Mouse (Mus musculus) limb, embryonic 10.5 days (tissue): ENCODE data around the gene Tmem263. TPM values are rescaled to one million over a fixed set of nuclear protein-coding genes. Genes with fewer than 3 reads are reported as not detected.

Experiments
- DNase-seq: peaks from one replicate; pipeline ENCODE4 v3.0.0-alpha.2; 2017; ENCODE audit warnings: low spot score
- H3K27ac ChIP-seq: fragments of 300-500 bp; sonication (generic); 2 replicates; pipeline ENCODE4 v1.5.1; 2016; ENCODE audit warnings: mild to moderate bottlenecking
- H3K27me3 ChIP-seq: fragments of 300-500 bp; sonication (generic); 2 replicates; pipeline ENCODE4 v1.6.1; 2016; ENCODE audit warnings: low read depth, mild to moderate bottlenecking; ENCODE audit not compliant: poor library complexity, severe bottlenecking
- H3K36me3 ChIP-seq: fragments of 300-500 bp; sonication (generic); 2 replicates; pipeline ENCODE4 v1.6.1; 2016; ENCODE audit warnings: mild to moderate bottlenecking, moderate library complexity
- H3K4me1 ChIP-seq: fragments of 300-500 bp; sonication (generic); 2 replicates; pipeline ENCODE4 v1.6.1; 2016
- H3K4me3 ChIP-seq: fragments of 300-500 bp; sonication (generic); 2 replicates; pipeline ENCODE4 v1.5.1; 2016; ENCODE audit warnings: mild to moderate bottlenecking, moderate library complexity
- H3K9me3 ChIP-seq: fragments of 300-500 bp; sonication (generic); replicated peaks from 2 replicates; pipeline ENCODE4 v1.6.1; 2016; ENCODE audit warnings: mild to moderate bottlenecking
- WGBS: fragments of 180-500 bp; shearing (Covaris S2); methylation state at CpG from one replicate; pipeline ENCODE4 v1.1.7; 2016; 5-methylcytosine and 5-hydroxymethylcytosine counted together
- polyA plus RNA-seq: library from polyadenylated mRNA; unstranded; fragments of >200 nt; fragmentation: Nextera tagmentation; extraction: Ambion mirVana; gene quantifications from 2 replicates; pipeline ENCODE4 v1.2.1, GENCODE M21; 2016

The Tmem263 gene
- 46.0 and 75.8 TPM in 2 replicates for polyA plus RNA-seq

- Histone ChIP-seq H3K9me3 (no peaks in the 10 kb centered on the region), H3K27me3 (no peaks in the 10 kb centered on the region), H3K4me3 (peak within 1 kb of the TSS; percentile 99), H3K4me1 (peaks cover 16% of the 10 kb centered on the region), H3K36me3 (no peaks in the 10 kb centered on the region), H3K27ac (peak within 1 kb of the TSS; percentile 96)
- WGBS, result 1% methylated on average over 95 of the region's 96 CpGs
- DNase-seq, result peak; percentile 97
Observed at GRCm38 (mm10) chr10:85102247-85103084, at the start of gene Tmem263, which contains the start of gene Fhl4. Gene Tmem263 (plus strand): TSS chr10:85102627. Gene Fhl4 (minus strand): TSS chr10:85102495.

GRCm38 (mm10) chr10:85054876-85055275, 47.6 kb upstream of the Tmem263 start:
- Histone ChIP-seq H3K27me3 (no peaks in the 10 kb centered on the region), H3K36me3 (no peaks in the 10 kb centered on the region), H3K27ac (no peak overlapping the region), H3K4me3 (no peak overlapping the region), H3K4me1 (no peaks in the 10 kb centered on the region), H3K9me3 (no peaks in the 10 kb centered on the region)
- no peak for DNase-seq
- WGBS, result 89% methylated on average over 2 of the region's 2 CpGs

GRCm38 (mm10) chr10:85071605-85072152, 30.7 kb upstream of the Tmem263 start:
- DNase-seq, result no peak
- no peaks in the 10 kb centered on the region for H3K36me3 ChIP-seq
- whole genome bisulfite sequencing, result 61% methylated on average over 4 of the region's 4 CpGs

GRCm38 (mm10) chr10:85101841-85102240, 586 bp upstream of the Tmem263 start:
- H3K27ac ChIP-seq, result peak overlapping the region; percentile 96
- no peaks in the 10 kb centered on the region for H3K9me3 ChIP-seq
- no peaks in the 10 kb centered on the region for H3K27me3 ChIP-seq
- peak overlapping the region; percentile 99 for H3K4me3 ChIP-seq
- DNase-seq, result no peak
- peaks cover 16% of the 10 kb centered on the region for H3K4me1 ChIP-seq
- 1% methylated on average over 10 of the region's 10 CpGs for WGBS
- H3K36me3 ChIP-seq, result no peaks in the 10 kb centered on the region

More at GRCm38 (mm10) chr10:85071605-85072152, 30.7 kb upstream of the Tmem263 start:
- no peaks in the 10 kb centered on the region for H3K27me3 ChIP-seq
- H3K4me3 ChIP-seq, result no peak overlapping the region
- no peaks in the 10 kb centered on the region for H3K4me1 ChIP-seq
- H3K9me3 ChIP-seq, result no peaks in the 10 kb centered on the region
- H3K27ac ChIP-seq, result no peak overlapping the region

- Histone ChIP-seq H3K27ac (peak overlapping the region; percentile 96), H3K36me3 (no peaks in the 10 kb centered on the region), H3K27me3 (no peaks in the 10 kb centered on the region), H3K4me3 (peak overlapping the region; percentile 99), H3K4me1 (peaks cover 16% of the 10 kb centered on the region), H3K9me3 (no peaks in the 10 kb centered on the region)
- peak; percentile 70 for DNase-seq
- WGBS, result under 1% methylated on average over 34 of the region's 34 CpGs
Observed at GRCm38 (mm10) chr10:85103085-85103885, 858 bp downstream of the Tmem263 start.

GRCm38 (mm10) chr10:85114409-85114808, 12.0 kb downstream of the Tmem263 start:
- DNase-seq, result no peak
- no peaks in the 10 kb centered on the region for H3K4me1 ChIP-seq
- no peaks in the 10 kb centered on the region for H3K9me3 ChIP-seq
- no peaks in the 10 kb centered on the region for H3K27me3 ChIP-seq
- WGBS, result 83% methylated on average over 4 of the region's 4 CpGs
- H3K27ac ChIP-seq, result no peak overlapping the region
- no peak overlapping the region for H3K4me3 ChIP-seq
- H3K36me3 ChIP-seq, result peaks cover 74% of the 10 kb centered on the region

- DNase-seq, result no peak
- Histone ChIP-seq H3K4me3 (no peak overlapping the region), H3K4me1 (peaks cover 14% of the 10 kb centered on the region), H3K9me3 (no peaks in the 10 kb centered on the region), H3K27ac (no peak overlapping the region), H3K27me3 (no peaks in the 10 kb centered on the region), H3K36me3 (peaks cover 53% of the 10 kb centered on the region)
- 88% methylated on average over 13 of the region's 13 CpGs for WGBS
Observed at GRCm38 (mm10) chr10:85125184-85125583, 22.8 kb downstream of the Tmem263 start.

GRCm38 (mm10) chr10:85127395-85128287, 25.2 kb downstream of the Tmem263 start, which contains the start of gene Mterf2:
Gene Mterf2 (minus strand): TSS chr10:85128027.
- Histone ChIP-seq H3K9me3 (no peaks in the 10 kb centered on the region), H3K4me3 (peak within 1 kb of the TSS; percentile 66), H3K36me3 (peaks cover 31% of the 10 kb centered on the region), H3K27ac (peak within 1 kb of the TSS; percentile 82), H3K27me3 (no peaks in the 10 kb centered on the region), H3K4me1 (peaks cover 14% of the 10 kb centered on the region)
- peak; percentile 87 for DNase-seq
- WGBS, result 8% methylated on average over 20 of the region's 20 CpGs

GRCm38 (mm10) chr10:85128453-85128852, 26.0 kb downstream of the Tmem263 start:
- no peaks in the 10 kb centered on the region for H3K9me3 ChIP-seq
- H3K4me1 ChIP-seq, result peaks cover 14% of the 10 kb centered on the region
- peaks cover 33% of the 10 kb centered on the region for H3K36me3 ChIP-seq
- peak overlapping the region; percentile 59; the same call in 1 of the 2 replicates for H3K27ac ChIP-seq
- DNase-seq, result peak; percentile 44
- H3K4me3 ChIP-seq, result peak overlapping the region; percentile 66
- 17% methylated on average over 7 of the region's 7 CpGs for WGBS
- no peaks in the 10 kb centered on the region for H3K27me3 ChIP-seq

GRCm38 (mm10) chr10:85136573-85136972, 34.1 kb downstream of the Tmem263 start:
- no peak for DNase-seq
- Histone ChIP-seq H3K9me3 (no peaks in the 10 kb centered on the region), H3K4me3 (no peak overlapping the region), H3K27me3 (no peaks in the 10 kb centered on the region), H3K27ac (no peak overlapping the region), H3K4me1 (peaks cover 10% of the 10 kb centered on the region), H3K36me3 (peaks cover 35% of the 10 kb centered on the region)
- WGBS, result 94% methylated on average over 6 of the region's 6 CpGs

GRCm38 (mm10) chr10:85141465-85141864, 39.0 kb downstream of the Tmem263 start:
- 41% methylated on average over 9 of the region's 9 CpGs for WGBS
- no peaks in the 10 kb centered on the region for H3K27me3 ChIP-seq
- H3K4me1 ChIP-seq, result peaks cover 14% of the 10 kb centered on the region
- peaks cover 48% of the 10 kb centered on the region for H3K36me3 ChIP-seq
- peak; percentile 45 for DNase-seq
- H3K4me3 ChIP-seq, result no peak overlapping the region
- H3K27ac ChIP-seq, result no peak overlapping the region
- H3K9me3 ChIP-seq, result no peaks in the 10 kb centered on the region

- Histone ChIP-seq H3K9me3 (no peaks in the 10 kb centered on the region), H3K27ac (no peak overlapping the region), H3K27me3 (no peaks in the 10 kb centered on the region), H3K36me3 (peaks cover 60% of the 10 kb centered on the region), H3K4me3 (no peak overlapping the region), H3K4me1 (peaks cover 8% of the 10 kb centered on the region)
- DNase-seq, result no peak
- WGBS, result 89% methylated on average over 14 of the region's 14 CpGs
Observed at GRCm38 (mm10) chr10:85146282-85146681, 43.9 kb downstream of the Tmem263 start.
